Mouse (Mus musculus) cortical plate, adult 2 months (tissue): ENCODE data around the gene Ctcf.

Source experiments
- CTCF ChIP-seq: fragments of 200-500 bp; IDR thresholded peaks from 2 replicates; pipeline ENCODE4 v1.5.1; 2011; ENCODE audit warnings: mild to moderate bottlenecking, control low read depth, low read length; ENCODE audit not compliant: insufficient read depth; ENCODE audit errors: extremely low read depth
- POLR2A ChIP-seq: fragments of 200-500 bp; IDR thresholded peaks from 2 replicates; pipeline ENCODE4 v1.6.1; 2011; ENCODE audit warnings: mild to moderate bottlenecking, low read length, control low read depth; ENCODE audit not compliant: insufficient read depth; ENCODE audit errors: extremely low read depth

DNA sequence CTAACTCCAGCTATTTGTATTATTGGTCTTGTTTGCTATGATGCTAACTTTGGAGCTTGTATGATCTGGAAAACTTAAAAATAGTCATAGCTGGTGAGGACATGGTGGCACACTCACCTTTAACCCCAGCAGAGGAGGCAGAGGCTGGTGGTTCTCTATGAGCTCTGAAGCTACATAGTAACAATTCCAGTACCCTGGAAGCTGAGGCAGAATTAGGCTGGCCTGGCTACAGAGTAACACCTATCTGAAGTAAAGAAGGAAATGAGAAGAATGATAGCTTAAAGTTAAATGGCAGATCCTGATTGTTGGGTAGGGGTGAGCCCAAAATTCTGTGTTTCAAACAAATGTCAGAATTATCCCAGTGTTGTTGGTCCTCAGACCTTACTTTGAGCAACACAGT lies 21.3 kb downstream of the Ctcf start:
- TF ChIP-seq CTCF, result no peak
- TF ChIP-seq POLR2A, result no peak
